Mouse (Mus musculus) embryo, embryonic 10.5 days (tissue): Measurements from ENCODE around the gene Btn1a1.

Source experiments
- DNase-seq: peaks from one replicate; pipeline ENCODE4 v3.0.0-alpha.2; 2015; ENCODE audit warnings: low spot score

The Btn1a1 gene

GRCm38 (mm10) chr13:23438521-23438920, 27.2 kb downstream of the Btn1a1 start:
- DNase-seq, result peak; percentile 87

- peak; percentile 96 for DNase-seq
Observed at GRCm38 (mm10) chr13:23437908-23438307, 27.8 kb downstream of the Btn1a1 start.

GRCm38 (mm10) chr13:23436861-23437822, 28.6 kb downstream of the Btn1a1 start:
- peak; percentile 85 for DNase-seq

DNA sequence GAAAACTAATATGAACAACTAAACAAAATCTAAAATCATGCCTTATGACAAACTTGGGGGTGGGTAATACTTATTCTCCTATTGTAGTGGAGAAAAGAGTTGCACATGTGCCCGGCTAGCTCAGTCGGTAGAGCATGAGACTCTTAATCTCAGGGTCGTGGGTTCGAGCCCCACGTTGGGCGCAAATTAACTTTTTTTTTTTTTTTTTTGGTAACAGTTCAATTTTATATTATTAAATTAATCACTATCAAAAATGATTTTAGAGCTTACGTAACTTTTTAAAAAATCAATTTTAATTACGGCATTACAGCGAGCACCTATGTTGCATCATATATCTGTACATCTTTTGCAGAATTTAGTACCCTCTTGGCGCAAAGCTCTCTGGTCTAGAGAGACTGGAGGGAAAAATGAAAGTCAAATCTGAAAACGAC, 29.5 kb downstream of the Btn1a1 start:
- DNase-seq, result peak; percentile 85

DNA sequence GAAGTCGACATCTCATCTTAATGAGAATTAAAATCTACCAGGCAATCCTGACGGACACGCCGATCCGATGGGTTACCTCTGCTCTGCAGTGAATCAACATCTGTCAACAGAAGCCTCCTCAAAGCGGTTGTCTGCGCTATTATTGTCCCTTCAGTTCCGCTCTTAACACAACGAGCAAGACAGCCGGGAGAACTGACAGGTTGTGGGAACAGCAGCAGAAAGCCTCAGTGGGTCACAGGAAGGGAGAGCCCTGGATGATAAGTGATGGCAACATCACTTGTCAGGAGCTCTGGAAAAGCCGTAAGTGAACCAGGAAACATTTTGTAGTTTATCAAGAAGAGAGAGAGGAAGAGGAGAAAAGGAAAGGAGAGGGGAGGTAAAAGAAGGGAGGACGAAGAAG, 30.0 kb downstream of the Btn1a1 start:
- peak; percentile 69 for DNase-seq

DNA sequence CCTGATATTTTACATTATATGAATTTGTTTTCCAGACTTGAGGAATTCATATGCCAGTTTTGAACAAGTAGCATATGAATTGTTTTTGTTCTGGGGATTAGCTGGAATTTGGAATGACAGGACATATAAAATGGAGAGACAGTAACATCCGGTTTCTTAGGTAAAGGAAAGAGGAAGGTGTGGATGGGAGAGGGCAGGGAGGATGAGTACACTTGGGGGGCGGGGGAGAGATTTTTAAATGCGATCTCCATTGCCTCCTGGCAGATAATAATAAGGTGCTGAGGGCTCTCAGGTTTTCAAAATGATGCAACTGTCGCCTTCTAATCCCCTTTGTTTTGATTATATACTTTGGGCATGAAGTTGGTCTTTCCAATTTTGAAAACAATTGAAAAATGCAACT, 30.5 kb downstream of the Btn1a1 start:
- DNase-seq, result no peak

DNA sequence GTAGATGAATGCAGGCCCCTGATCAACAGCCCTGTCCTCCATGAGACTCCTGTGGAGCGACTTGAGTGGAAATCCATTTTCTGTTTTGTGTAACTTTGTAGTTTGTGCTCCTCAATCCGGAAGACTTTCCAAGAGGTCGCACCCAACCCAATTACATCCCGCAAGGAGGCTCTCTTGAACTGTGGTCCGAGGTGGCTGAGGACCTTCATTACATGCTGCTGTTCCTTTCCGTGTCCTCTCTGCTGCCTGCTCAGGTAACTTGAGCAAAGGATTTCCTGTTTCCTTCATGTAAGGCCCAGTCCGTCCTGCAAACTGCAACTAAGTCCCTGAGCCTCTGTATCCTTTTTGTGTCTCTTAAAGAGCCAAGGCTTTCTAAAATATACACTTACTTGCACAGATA, 31.3 kb downstream of the Btn1a1 start:
- peak; percentile 53 for DNase-seq

DNA sequence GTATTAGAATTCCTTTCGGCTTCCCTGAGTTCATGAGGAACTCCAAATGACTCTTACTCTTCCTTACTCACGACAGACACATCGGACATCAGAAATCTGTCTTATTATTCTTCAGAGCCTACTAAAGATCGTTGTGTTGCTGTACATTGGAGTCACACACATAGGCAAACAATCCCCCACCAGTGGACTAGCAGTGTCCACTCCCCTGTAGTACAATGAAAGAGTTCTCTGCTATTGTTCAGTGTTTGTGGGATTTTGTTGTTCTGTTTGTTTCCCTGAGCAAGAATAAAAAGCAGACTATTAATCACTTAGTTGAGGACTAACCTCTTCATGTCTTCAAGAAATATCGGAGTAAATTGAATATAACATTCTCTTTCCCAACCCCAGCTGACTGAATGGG, 31.9 kb downstream of the Btn1a1 start:
- no peak for DNase-seq

- DNase-seq, result no peak
Observed at GRCm38 (mm10) chr13:23433206-23433605, 32.5 kb downstream of the Btn1a1 start.

GRCm38 (mm10) chr13:23432562-23433201, 33.0 kb downstream of the Btn1a1 start:
- peak; percentile 99 for DNase-seq

- peak; percentile 93 for DNase-seq
Observed at GRCm38 (mm10) chr13:23431351-23431771, 34.3 kb downstream of the Btn1a1 start.

- peak; percentile 85 for DNase-seq
Observed at GRCm38 (mm10) chr13:23430734-23431133, 35.0 kb downstream of the Btn1a1 start.

DNA sequence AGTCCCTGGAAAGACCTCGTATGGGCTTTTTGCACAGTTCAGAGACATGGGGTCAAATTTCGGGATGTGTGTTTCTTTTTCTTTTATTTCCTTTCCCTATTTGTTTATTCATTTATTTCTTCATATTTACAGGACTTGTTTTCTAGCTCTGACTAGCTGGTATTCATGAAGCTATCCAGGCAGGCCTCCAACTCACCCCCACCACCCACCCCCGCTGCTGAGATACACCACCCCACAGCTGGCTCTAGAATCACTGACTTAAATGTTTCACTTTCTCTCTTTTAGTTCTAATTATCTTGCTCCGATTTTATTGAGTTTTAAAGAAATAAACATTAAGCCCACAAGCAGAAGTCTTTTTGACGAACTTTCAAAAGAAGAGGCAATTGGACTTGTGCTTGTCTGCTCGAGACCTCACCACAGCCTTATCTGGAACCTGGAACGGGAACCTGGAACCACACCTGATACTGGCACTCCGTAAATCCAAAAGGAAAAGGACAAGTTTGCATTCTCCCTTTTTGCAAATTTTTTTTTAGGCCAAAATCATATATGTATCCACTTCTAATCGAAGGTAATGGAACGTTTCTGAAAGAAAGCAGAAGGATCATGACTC, 35.8 kb downstream of the Btn1a1 start:
- peak; percentile 48 for DNase-seq

GRCm38 (mm10) chr13:23428166-23428993, 37.3 kb downstream of the Btn1a1 start:
- peak; percentile 53 for DNase-seq

GRCm38 (mm10) chr13:23427401-23427910, 38.2 kb downstream of the Btn1a1 start:
- DNase-seq, result no peak

- peak; percentile 78 for DNase-seq
Observed at GRCm38 (mm10) chr13:23426922-23427321, 38.8 kb downstream of the Btn1a1 start.

GRCm38 (mm10) chr13:23426335-23426734, 39.4 kb downstream of the Btn1a1 start:
- DNase-seq, result peak; percentile 90

DNA sequence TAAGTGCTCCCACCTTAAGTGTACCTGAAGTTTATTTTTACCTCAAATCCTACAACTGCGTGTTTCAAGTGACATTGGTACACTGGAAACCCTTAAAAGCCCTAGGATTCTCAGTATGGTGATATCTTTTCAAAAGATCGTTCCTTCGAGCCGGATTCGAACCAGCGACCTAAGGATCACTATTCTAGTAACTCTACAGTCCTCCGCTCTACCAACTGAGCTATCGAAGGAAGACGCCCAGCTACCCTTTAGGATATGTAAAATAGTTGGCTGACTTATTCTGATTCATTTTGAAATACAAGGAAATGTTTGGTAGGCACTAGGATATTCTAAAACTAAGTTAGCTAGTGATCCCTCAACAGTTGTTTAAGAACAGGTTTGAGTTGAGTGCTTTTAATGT, 40.2 kb downstream of the Btn1a1 start:
- peak; percentile 96 for DNase-seq

DNA sequence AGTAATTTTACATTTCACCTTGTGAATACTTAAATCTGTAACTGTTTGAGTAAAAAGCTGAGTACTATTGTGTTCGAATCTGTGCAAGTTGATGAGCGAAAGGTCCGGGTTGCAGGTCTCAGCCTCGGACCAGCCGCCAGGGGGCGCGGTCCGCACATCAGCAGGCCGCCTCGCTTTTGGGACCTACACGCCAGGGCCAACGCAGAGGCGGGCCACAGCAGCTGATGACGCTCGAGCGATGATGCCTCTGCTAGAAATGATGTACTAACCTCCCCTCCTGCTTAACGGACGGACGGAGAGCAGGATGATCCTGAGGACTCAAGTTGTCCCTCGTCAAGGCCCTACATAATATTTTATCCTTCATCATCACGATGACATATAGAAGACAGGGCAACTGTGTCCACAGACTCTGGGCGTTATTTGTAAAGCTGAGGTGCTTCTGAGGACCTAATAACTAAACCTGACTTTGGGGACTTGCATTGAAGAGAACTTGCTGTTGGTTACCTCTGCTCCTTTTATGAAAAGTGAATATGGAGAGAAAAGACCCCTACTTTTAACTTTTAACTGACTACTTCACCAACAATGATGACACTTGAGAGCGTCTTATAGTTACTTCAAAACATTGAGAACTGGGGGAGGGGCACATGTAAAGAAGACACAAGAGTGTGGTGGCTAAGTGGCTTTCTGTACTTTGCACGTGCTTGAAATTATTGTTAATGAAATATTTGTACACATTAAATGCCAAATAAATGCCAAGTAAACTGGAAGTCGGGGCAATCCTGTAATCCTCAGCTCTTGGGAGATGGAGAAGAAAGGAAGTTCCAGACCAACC, 41.0 kb downstream of the Btn1a1 start:
- peak; percentile 96 for DNase-seq

GRCm38 (mm10) chr13:23424052-23424380, 41.7 kb downstream of the Btn1a1 start:
- DNase-seq, result no peak
